Mouse (Mus musculus) C2C12 (cell line): ENCODE measurements at regions not wholly inside any gene's neighbourhood (a gene's known extent, or its start where the extent isn't known, plus 50 kb on each side); places are given as distances from the start of the nearest gene placed in this dataset.

ENCODE experiments used
- CEBPB ChIP-seq: IDR thresholded peaks from one replicate; pipeline ENCODE4 v1.6.1; 2011; ENCODE audit warnings: low read depth, mild to moderate bottlenecking, control low read depth, moderate library complexity
- CTCF ChIP-seq: IDR thresholded peaks from one replicate; pipeline ENCODE4 v1.5.1; 2011; ENCODE audit not compliant: control insufficient read depth, insufficient read depth, insufficient read length
- FOSL1 ChIP-seq: IDR thresholded peaks from one replicate; pipeline ENCODE4 v1.8.0; 2011; ENCODE audit warnings: mild to moderate bottlenecking, low read length; ENCODE audit not compliant: poor library complexity, insufficient read depth, severe bottlenecking
- MAX ChIP-seq: IDR thresholded peaks from one replicate; pipeline ENCODE4 v1.6.1; 2011; ENCODE audit warnings: mild to moderate bottlenecking, control low read depth
- MYOD1 ChIP-seq: IDR thresholded peaks from one replicate; pipeline ENCODE4 v1.6.1; 2011; ENCODE audit warnings: low read depth; ENCODE audit not compliant: control insufficient read depth, insufficient read length
- MYOG ChIP-seq: IDR thresholded peaks from one replicate; pipeline ENCODE4 v1.6.1; 2011; ENCODE audit not compliant: control insufficient read depth, insufficient read length; ENCODE audit errors: extremely low read depth
- USF1 ChIP-seq: IDR thresholded peaks from one replicate; pipeline ENCODE4 v1.6.1; 2011; ENCODE audit warnings: low read depth, mild to moderate bottlenecking, control low read depth, moderate library complexity

- no peak for TF ChIP-seq CTCF
- TF ChIP-seq MAX: no peak
- TF ChIP-seq CEBPB: no peak
- TF ChIP-seq MYOG: no peak
- no peak for TF ChIP-seq USF1
- no peak for TF ChIP-seq MYOD1
- no peak for TF ChIP-seq FOSL1
These were observed 418.4 kb upstream of the Arrdc4 start for GRCm38 (mm10) chr7:69167456-69167855.
